Mouse (Mus musculus) adrenal gland, postnatal 10 days (tissue): Measurements from ENCODE around the gene Pdha1. TPM values are rescaled to one million over a fixed set of nuclear protein-coding genes. Genes with fewer than 3 reads are reported as not detected.

Experiments
- DNase-seq: peaks from one replicate; pipeline ENCODE4 v3.0.0; 2021; ENCODE audit warnings: mixed read lengths
- long read RNA-seq, 2 experiments: library from polyadenylated mRNA; stranded (forward); transcript quantifications; one replicate each; pipeline ENCODE4 v2.0.0; 2021
- total RNA-seq, 2 experiments: library from RNA; stranded (reverse); gene quantifications; 2 replicates each; pipeline ENCODE4 v1.2.3; 2021

The Pdha1 gene
- total RNA-seq, result 100 to 1,000 TPM; 522 to 573 TPM
- long read RNA-seq, experiment 1, transcript Pdha1-201 (11 exons, 2,848 nt), result major isoform, 630 of 713 reads
- long read RNA-seq, experiment 1, partial matches to known transcripts, result 33 of 713 reads
- long read RNA-seq, experiment 1, other reads (novel, unspliced or antisense), result 50 of 713 reads
- long read RNA-seq, experiment 2, transcript Pdha1-201 (11 exons, 2,848 nt), result major isoform, 422 of 473 reads
- long read RNA-seq, experiment 2, partial matches to known transcripts, result 22 of 473 reads
- long read RNA-seq, experiment 2, other reads (novel, unspliced or antisense), result 28 of 473 reads

GRCm38 (mm10) chrX:160137861-160138717 is at the start of gene Pdha1:
Gene Pdha1 (minus strand): TSS chrX:160138413.
- peak; percentile 87 for DNase-seq

DNA sequence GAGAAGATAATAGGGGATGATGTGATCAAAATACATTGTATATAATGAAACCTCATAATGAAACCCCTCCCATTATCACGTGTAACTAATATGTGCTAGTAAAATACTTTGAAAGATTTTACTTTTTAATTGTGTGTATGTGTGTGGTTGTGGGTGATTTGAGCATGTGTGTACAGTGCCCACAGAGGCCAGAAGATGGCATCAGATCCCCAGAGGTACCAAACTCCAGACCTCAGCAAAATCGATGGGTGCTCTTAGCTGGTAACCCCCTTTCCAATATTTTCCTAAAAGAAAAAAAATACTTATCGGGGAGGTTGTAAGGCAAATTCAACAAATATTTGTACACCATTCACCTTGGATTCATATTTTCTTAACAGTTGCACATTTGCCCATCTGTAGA is 40.8 kb upstream of the Pdha1 start:
- peak; percentile 2 for DNase-seq

DNA sequence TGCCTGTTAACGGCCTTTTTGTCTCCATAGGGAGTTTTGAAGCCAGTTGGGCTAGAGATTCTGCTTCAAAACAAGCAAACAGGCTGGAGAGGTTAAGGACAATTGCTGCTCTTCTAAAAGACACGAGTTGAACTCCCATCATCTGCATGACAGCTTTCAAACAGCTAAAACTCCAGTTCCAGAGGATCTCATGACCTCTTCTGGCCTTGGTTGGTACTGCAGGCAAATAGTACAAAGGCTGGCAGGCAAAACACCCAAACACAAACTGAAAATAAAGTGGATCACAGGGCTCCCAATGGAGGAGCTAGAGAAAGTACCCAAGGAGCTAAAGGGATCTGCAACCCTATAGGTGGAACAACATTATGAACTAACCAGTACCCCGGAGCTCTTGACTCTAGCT is 31.9 kb upstream of the Pdha1 start:
- DNase-seq, result peak; percentile 69

DNA sequence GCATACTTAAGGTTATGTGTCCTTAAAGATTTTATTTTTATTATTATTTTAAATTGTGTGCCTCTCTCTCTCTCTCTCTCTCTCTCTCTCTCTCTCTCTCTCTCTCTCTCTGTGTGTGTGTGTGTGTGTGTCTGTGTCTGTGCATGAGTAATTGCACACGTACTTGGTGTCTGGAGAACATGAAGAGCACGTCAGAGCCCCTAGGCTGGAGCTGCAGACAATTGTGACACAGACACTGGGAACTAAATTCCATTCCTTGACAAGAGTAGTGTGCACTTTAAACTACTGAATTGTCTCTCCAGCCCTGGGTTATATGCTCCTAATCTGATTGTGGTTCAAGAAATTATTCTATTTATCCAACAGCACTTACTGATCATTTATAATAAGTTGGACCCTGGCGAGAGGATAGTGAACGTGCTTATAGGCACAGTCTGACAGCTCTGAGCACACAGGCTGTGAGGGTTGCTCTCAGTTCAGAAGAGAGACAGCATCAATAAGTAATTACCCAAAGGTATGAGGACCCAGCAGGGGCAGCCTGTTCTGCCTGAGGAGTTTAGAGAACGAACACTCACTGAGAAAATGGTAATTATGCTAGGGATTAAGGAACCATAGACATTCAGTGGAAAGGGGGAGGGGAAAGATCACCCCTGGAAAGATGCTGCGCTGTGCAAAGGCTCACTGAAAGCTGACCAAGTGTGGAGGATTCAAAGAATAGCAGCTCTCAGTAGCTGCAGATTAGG is 28.2 kb upstream of the Pdha1 start:
- no peak for DNase-seq

- no peak for DNase-seq
Observed at GRCm38 (mm10) chrX:160164259-160164658, 26.0 kb upstream of the Pdha1 start.

- DNase-seq, result peak; percentile 26
Observed at GRCm38 (mm10) chrX:160153147-160153815, 15.1 kb upstream of the Pdha1 start.

- DNase-seq, result no peak
Observed at GRCm38 (mm10) chrX:160148859-160149258, 10.6 kb upstream of the Pdha1 start.

- no peak for DNase-seq
Observed at GRCm38 (mm10) chrX:160147406-160147805, 9.2 kb upstream of the Pdha1 start.

DNA sequence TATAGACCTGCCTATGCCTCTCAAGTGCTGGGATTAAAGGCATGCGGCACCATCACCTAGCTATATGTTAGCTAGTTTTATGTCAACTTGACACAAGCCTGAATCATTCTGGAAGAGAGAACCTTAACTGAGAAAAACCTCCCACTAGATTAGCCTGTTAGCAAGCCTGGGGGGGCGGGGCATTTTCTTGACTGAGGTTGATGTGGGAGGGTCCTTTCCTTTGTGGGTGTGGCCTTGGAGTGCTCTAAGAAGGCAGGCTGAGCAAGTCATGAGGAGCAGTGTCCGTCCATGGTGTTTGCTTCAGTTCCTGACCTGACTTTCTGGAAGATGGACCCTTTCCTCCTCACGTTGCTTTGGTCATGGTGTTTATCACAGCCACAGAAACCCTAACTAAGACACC is 8.6 kb upstream of the Pdha1 start:
- peak; percentile 24 for DNase-seq

- no peak for DNase-seq
Observed at GRCm38 (mm10) chrX:160137177-160137860, 894 bp downstream of the Pdha1 start.

- DNase-seq, result no peak
Observed at GRCm38 (mm10) chrX:160136153-160136552, 2.1 kb downstream of the Pdha1 start.

DNA sequence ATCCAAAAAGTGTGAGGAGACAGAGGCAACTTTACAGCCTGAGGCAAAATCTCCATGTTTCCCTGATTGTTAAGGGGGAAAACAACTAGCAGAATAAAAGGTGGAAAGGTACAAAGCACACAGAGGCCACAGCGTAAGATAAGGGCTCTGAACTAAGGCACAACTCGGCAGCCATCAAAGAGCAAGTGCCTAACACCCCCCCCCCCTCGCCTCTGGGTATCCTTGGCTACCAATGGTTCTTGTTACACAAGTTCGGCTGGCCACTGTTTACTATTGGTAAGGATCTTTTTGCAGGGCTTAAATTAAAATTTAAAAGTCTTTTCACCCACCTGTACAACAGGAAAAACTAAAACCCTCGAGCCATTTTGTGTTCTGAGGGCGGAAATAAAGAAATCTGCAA is 2.5 kb downstream of the Pdha1 start:
- no peak for DNase-seq

GRCm38 (mm10) chrX:160134136-160134843 is 3.9 kb downstream of the Pdha1 start:
- DNase-seq, result no peak

DNA sequence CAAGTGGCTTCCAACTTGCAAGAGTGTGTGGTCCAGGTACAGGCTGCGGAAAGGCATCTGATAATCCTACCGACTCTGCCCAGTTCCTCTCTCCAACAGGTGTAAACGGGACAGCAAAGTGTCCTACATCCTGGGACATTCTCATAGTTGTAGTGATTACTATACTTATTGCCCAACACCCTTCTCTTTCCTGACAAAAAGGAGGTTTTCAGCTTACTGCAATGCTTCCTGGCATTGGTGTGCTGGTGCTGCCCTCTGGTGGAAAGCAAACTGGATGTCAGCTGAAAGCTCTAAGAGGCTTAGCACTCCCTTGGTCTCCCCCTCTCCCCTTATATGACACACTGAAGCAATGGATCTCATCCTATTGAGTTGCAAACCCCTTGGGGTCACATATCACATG is 21.6 kb downstream of the Pdha1 start:
- DNase-seq, result peak; percentile 66

DNA sequence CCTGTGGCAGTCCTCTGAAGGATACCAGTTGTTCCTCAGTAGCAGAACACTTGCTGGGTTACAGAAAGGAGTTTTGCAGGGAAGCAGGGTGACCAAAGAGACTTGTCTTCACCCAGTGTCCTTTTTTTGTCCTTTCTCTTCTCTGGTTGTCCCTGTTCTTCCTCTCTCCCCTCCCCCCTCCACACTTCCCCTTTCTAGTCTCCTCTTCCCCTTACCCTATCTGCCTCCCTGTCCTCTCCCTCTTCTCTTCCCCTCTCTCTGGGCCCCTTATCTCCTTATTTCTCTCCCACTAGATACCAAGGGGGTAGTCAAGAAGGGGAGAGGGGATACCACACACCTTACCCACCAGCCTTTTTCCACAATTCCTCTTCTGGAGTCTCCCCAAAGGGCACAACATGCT is 22.1 kb downstream of the Pdha1 start:
- DNase-seq, result no peak

GRCm38 (mm10) chrX:160113777-160114176 is 24.4 kb downstream of the Pdha1 start:
- no peak for DNase-seq

DNA sequence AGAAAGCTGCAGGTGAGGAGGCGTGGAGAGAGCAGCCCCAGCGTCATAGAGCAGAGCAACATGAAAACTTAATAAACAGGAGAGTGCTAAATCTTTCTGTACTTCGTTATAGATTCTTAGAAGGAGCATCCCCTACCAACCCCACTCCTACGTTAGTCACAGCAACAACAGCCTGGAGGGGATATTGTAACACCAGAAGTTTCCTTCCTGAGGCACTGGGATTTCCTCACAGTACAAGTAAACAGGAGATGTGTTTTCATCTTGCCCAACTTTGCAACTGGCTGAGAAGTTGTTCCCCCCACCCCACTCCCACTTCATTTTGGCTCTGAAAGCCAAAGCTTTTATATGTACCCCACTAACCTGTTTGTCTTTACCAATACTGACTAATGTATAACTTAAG is 30.4 kb downstream of the Pdha1 start:
- no peak for DNase-seq

DNA sequence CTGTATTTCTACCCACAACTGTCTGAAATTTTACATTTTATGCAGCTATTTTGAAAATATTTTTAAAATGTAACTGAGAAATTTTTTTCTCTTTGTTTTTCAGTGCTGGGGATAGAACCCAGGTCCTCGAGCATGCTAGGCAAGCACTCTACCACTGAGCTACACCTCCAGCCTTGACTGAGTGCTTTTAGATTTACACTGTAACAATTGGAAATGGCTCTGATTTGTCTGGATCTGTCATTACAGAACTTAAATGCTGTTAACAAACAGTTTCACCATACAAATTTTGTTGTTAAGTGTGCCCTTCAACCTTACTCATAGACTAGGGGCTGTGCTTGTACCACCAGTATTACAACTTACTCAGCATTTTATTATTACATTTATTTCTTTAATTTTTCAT is 46.2 kb downstream of the Pdha1 start:
- DNase-seq, result no peak
